Mouse (Mus musculus) midbrain, embryonic 12.5 days (tissue): ENCODE measurements around the gene Spred3. TPM values are rescaled to one million over a fixed set of nuclear protein-coding genes. Genes with fewer than 3 reads are reported as not detected.
"Not testable (repeated sequence)": the region's sequence is repeated elsewhere in the genome, so short reads cannot be mapped to it uniquely, and the experiment has no call there.

Experiments used
- ATAC-seq: fragments of 200-750 bp; cut with Nextera tagmentation; 2 replicates; pipeline ENCODE4 v1.8.0; 2017; ENCODE audit warnings: low read depth, moderate TSS enrichment, moderate library complexity; ENCODE audit not compliant: low FRiP score
- H3K27ac ChIP-seq: fragments of 300-500 bp; sonication (generic); replicated peaks from 2 replicates; pipeline ENCODE4 v1.5.1; 2016; ENCODE audit warnings: mild to moderate bottlenecking
- H3K27me3 ChIP-seq: fragments of 300-500 bp; sonication (generic); 2 replicates; pipeline ENCODE4 v1.6.1; 2016; ENCODE audit warnings: mild to moderate bottlenecking
- H3K36me3 ChIP-seq: fragments of 300-500 bp; sonication (generic); 2 replicates; pipeline ENCODE4 v1.6.1; 2016
- H3K4me1 ChIP-seq: fragments of 300-500 bp; sonication (generic); 2 replicates; pipeline ENCODE4 v1.6.1; 2016
- H3K4me2 ChIP-seq: fragments of 300-500 bp; sonication (generic); replicated peaks from 2 replicates; pipeline ENCODE4 v1.6.1; 2016; ENCODE audit warnings: mild to moderate bottlenecking, moderate library complexity
- H3K4me3 ChIP-seq: fragments of 300-500 bp; sonication (generic); 2 replicates; pipeline ENCODE4 v1.5.1; 2016; ENCODE audit warnings: mild to moderate bottlenecking
- H3K9ac ChIP-seq: fragments of 300-500 bp; sonication (generic); replicated peaks from 2 replicates; pipeline ENCODE4 v1.6.1; 2016; ENCODE audit warnings: mild to moderate bottlenecking, moderate library complexity
- H3K9me3 ChIP-seq: fragments of 300-500 bp; sonication (generic); 2 replicates; pipeline ENCODE4 v1.6.1; 2016; ENCODE audit warnings: mild to moderate bottlenecking
- WGBS: fragments of 180-500 bp; shearing (Covaris S2); methylation state at CpG from one replicate; pipeline ENCODE4 v1.1.7; 2016; 5-methylcytosine and 5-hydroxymethylcytosine counted together
- polyA plus RNA-seq: library from polyadenylated mRNA; unstranded; fragments of >200 nt; fragmentation: Nextera tagmentation; extraction: Ambion mirVana; gene quantifications from 2 replicates; pipeline ENCODE4 v1.2.1, GENCODE M21; 2016

The Spred3 gene
- polyA plus RNA-seq, 1 experiment from 2014 or later = 6.8 TPM

DNA sequence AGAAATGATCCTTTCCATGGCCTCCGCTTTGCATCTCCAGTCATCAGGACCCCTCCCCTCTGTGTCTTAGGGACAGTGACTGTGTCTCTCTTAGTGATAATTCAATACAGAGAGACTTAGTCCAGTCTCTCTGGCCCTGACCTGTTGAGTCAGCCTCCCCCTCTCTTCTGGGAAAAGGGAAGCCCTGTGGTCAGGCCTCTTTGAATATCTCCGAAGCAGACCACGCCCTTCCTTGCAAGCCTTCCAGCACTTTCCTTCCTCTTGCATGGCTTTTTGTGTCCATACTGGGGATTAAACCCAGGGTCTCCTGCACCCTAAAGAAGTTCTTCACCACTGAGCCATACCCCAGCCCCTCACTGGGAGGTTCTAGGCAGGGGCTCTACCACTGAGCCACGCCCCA, 26.2 kb downstream of the Spred3 start:
- Histone ChIP-seq H3K9me3 (no peaks in the 10 kb centered on the region), H3K4me1 (no peaks in the 10 kb centered on the region), H3K4me2 (no peak overlapping the region), H3K4me3 (no peak overlapping the region), H3K27me3 (no peaks in the 10 kb centered on the region), H3K27ac (no peak overlapping the region), H3K36me3 (no peaks in the 10 kb centered on the region), H3K9ac (no peak overlapping the region)
- 90% methylated on average over 4 of the region's 4 CpGs for WGBS
- no peak for ATAC-seq

DNA sequence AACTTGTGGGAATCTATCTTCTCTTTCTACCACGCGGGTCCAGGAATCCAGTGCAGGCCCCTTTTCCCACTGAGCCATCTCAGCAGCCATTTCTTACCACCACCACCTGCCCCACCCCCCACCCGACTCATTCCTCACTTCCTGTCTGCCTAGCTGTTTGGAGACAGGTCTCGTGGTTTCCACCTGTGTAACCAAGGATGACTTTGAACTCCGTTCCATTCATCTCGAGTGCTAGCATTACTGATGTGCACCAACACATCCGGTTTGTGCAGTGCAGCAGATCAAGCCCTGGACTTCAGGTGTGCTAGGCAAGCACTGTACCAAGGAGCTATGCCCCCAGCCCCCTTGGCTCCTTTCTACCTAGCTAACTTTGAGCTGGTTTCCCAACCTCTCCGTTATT, 28.8 kb downstream of the Spred3 start:
- no peaks in the 10 kb centered on the region for H3K4me1 ChIP-seq
- no peak overlapping the region for H3K9ac ChIP-seq
- no peak for ATAC-seq
- H3K36me3 ChIP-seq = no peaks in the 10 kb centered on the region
- WGBS = 90% methylated on average over 8 of the region's 8 CpGs
- no peaks in the 10 kb centered on the region for H3K9me3 ChIP-seq
- peaks cover 11% of the 10 kb centered on the region for H3K27me3 ChIP-seq
- no peak overlapping the region for H3K4me2 ChIP-seq
- H3K27ac ChIP-seq = no peak overlapping the region
- no peak overlapping the region for H3K4me3 ChIP-seq

DNA sequence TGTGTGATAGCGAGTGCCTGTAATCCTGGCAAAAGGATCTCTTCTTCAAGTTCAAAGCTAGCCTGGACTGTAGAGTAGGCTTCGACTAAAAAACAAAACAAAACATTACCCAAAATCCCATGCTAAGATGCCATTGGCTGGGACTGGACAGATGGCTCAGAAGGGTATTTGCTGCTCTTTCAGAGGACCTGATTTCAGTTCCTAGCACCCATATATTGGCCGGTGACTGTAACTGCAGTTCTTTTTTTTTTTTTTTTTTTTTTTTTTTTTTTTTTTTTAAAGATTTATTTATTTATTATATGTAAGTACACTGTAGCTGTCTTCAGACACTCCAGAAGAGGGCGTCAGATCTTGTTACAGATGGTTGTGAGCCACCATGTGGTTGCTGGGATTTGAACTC, 31.0 kb downstream of the Spred3 start:
- not testable (repeated sequence) for H3K4me3 ChIP-seq, H3K27ac ChIP-seq, H3K9me3 ChIP-seq, ATAC-seq, H3K36me3 ChIP-seq, H3K9ac ChIP-seq, H3K4me2 ChIP-seq, H3K4me1 ChIP-seq
- peaks cover 30% of the 10 kb centered on the region for H3K27me3 ChIP-seq
- WGBS = 87% methylated on average over 3 of the region's 4 CpGs

GRCm38 (mm10) chr7:29137429-29137828, 32.8 kb downstream of the Spred3 start:
- no peak for ATAC-seq
- H3K4me2 ChIP-seq = no peak overlapping the region
- WGBS = 44% methylated on average over 16 of the region's 16 CpGs

GRCm38 (mm10) chr7:29134693-29135386, 35.4 kb downstream of the Spred3 start, which contains the start of gene Rasgrp4:
TSS of gene Rasgrp4 (plus strand) at chr7:29134851.
- Histone ChIP-seq H3K27ac (no peak within 1 kb of the TSS), H3K4me3 (peak within 1 kb of the TSS; percentile 30), H3K27me3 (peaks cover 30% of the 10 kb centered on the region), H3K4me2 (peak within 1 kb of the TSS; percentile 57), H3K9me3 (no peaks in the 10 kb centered on the region), H3K4me1 (peaks cover 9% of the 10 kb centered on the region; the same call in 1 of the 2 replicates), H3K36me3 (no peaks in the 10 kb centered on the region), H3K9ac (peak within 1 kb of the TSS; percentile 43)
- ATAC-seq = no peak
- WGBS = 2% methylated on average over 12 of the region's 20 CpGs

More at GRCm38 (mm10) chr7:29137429-29137828, 32.8 kb downstream of the Spred3 start:
- Histone ChIP-seq H3K27me3 (peaks cover 30% of the 10 kb centered on the region), H3K4me1 (peaks cover 9% of the 10 kb centered on the region; the same call in 1 of the 2 replicates), H3K27ac (no peak overlapping the region), H3K9ac (no peak overlapping the region), H3K4me3 (no peak overlapping the region), H3K9me3 (no peaks in the 10 kb centered on the region), H3K36me3 (no peaks in the 10 kb centered on the region)

DNA sequence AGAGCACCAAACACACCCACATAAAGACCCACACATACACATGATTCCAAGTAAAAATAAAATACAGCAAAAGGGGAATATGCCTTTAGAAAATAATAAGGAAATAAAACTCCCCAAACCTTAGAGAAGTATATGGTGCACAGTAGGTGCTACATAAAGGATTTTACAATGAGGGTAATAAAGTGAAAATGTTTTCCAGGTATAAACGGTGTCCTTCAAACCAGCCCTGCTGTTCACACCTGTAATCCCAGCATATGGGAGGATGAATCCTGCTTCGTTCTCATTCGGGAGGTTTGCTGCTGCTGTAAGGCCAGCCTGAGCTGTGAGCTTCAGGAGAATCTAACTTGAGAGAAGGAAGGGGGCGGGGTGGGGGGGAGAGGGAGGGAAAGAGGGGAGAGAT, 36.0 kb downstream of the Spred3 start:
- peak overlapping the region; percentile 57 for H3K4me2 ChIP-seq

DNA sequence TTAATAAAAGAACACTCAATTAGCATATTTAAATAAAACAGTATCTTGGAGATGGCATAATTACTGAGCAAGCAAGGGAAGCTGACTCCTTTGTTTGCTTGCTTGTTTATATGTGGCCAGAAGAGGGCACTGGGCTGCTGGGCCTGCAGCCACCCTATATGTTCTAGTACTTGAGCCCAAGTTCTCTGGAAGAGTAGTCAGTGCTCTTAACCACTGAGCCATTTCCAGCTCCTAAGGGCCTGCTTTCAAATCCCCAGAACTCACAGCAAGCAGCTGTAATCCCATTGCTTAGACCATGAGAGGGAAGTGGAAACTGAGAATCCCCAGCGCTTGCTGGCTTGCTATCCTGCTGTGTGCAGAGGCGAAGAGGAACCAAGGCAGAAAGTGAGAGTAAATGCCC, 41.5 kb downstream of the Spred3 start:
- H3K9ac ChIP-seq = no peak overlapping the region
- peaks cover 19% of the 10 kb centered on the region for H3K27me3 ChIP-seq
- H3K4me2 ChIP-seq = no peak overlapping the region
- ATAC-seq = no peak
- H3K27ac ChIP-seq = no peak overlapping the region
- H3K4me3 ChIP-seq = no peak overlapping the region
- peaks cover 8% of the 10 kb centered on the region; the same call in 1 of the 2 replicates for H3K4me1 ChIP-seq
- WGBS = 35% methylated on average over 2 of the region's 2 CpGs
- H3K9me3 ChIP-seq = no peaks in the 10 kb centered on the region
- no peaks in the 10 kb centered on the region for H3K36me3 ChIP-seq

More for the DNA sequence above, 36.0 kb downstream of the Spred3 start:
- no peak overlapping the region for H3K27ac ChIP-seq
- peak overlapping the region; percentile 30 for H3K4me3 ChIP-seq
- no peaks in the 10 kb centered on the region for H3K9me3 ChIP-seq
- H3K27me3 ChIP-seq = peaks cover 30% of the 10 kb centered on the region
- H3K36me3 ChIP-seq = no peaks in the 10 kb centered on the region
- peaks cover 9% of the 10 kb centered on the region; the same call in 1 of the 2 replicates for H3K4me1 ChIP-seq
- 6% methylated on average over 3 of the region's 4 CpGs for WGBS
- ATAC-seq = no peak
- H3K9ac ChIP-seq = peak overlapping the region; percentile 43

DNA sequence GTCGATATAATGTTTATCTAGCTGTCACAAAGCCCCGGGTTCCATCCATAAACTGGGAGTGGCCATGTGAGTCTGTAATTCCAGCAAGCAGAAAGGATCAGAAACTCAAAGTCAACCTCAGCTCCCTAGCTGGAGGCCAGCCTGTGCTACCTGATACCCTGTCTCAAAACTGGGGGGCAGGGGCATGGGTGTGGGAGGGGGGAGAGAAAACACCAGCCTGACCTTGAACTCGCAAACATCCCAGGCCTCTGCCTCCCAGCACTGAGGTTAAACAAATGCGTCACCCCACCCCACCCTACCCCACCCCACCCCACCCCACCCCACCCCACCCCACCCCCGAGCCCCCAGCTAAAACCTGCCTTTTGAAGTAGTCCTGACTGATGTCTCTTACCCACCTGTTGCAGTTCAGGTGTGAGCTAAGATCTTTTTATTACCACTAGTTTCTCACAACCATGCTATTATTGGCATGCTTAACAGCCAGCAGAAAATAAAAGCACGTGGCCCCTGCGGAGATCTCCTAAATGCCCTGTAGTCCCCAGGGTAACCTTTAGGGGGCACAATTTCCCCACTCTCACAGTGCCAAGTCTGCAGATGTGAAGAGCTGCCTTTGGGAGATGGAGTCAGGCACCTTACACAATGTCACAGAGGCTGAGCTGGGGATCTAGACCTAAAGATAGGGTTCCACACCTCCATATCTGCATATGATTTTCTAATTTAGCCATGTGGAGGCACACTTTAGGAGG, 43.9 kb downstream of the Spred3 start:
- no peak overlapping the region for H3K4me2 ChIP-seq
- H3K36me3 ChIP-seq = no peaks in the 10 kb centered on the region
- no peak for ATAC-seq
- H3K27ac ChIP-seq = no peak overlapping the region
- H3K4me3 ChIP-seq = no peak overlapping the region
- H3K27me3 ChIP-seq = peaks cover 22% of the 10 kb centered on the region
- WGBS = 36% methylated on average over 7 of the region's 7 CpGs
- H3K9me3 ChIP-seq = no peaks in the 10 kb centered on the region
- peaks cover 8% of the 10 kb centered on the region; the same call in 1 of the 2 replicates for H3K4me1 ChIP-seq
- H3K9ac ChIP-seq = no peak overlapping the region

GRCm38 (mm10) chr7:29124970-29125369, 45.2 kb downstream of the Spred3 start, which contains the start of gene Ryr1:
TSS of gene Ryr1 (minus strand) at chr7:29125179.
- Histone ChIP-seq H3K27ac (no peak within 1 kb of the TSS), H3K4me1 (peaks cover 8% of the 10 kb centered on the region; the same call in 1 of the 2 replicates), H3K9ac (peak within 1 kb of the TSS; percentile 59), H3K4me2 (peak within 1 kb of the TSS; percentile 66), H3K36me3 (no peaks in the 10 kb centered on the region), H3K4me3 (peak within 1 kb of the TSS; percentile 39), H3K27me3 (peaks cover 22% of the 10 kb centered on the region), H3K9me3 (no peaks in the 10 kb centered on the region)
- WGBS = 3% methylated on average over 16 of the region's 16 CpGs
- peak; percentile 69; the same call in 1 of the 2 replicates for ATAC-seq

GRCm38 (mm10) chr7:29123531-29124358, 46.5 kb downstream of the Spred3 start:
- Histone ChIP-seq H3K27ac (no peak overlapping the region), H3K27me3 (peaks cover 22% of the 10 kb centered on the region), H3K4me2 (no peak overlapping the region), H3K36me3 (no peaks in the 10 kb centered on the region), H3K9me3 (no peaks in the 10 kb centered on the region), H3K9ac (no peak overlapping the region), H3K4me3 (no peak overlapping the region), H3K4me1 (peaks cover 8% of the 10 kb centered on the region; the same call in 1 of the 2 replicates)
- WGBS = 65% methylated on average over 5 of the region's 5 CpGs
- ATAC-seq = no peak

- Histone ChIP-seq H3K27me3 (peaks cover 25% of the 10 kb centered on the region), H3K9me3 (no peaks in the 10 kb centered on the region), H3K4me3 (no peak overlapping the region), H3K4me1 (peaks cover 8% of the 10 kb centered on the region; the same call in 1 of the 2 replicates), H3K9ac (no peak overlapping the region), H3K36me3 (no peaks in the 10 kb centered on the region), H3K4me2 (no peak overlapping the region), H3K27ac (no peak overlapping the region)
- ATAC-seq = no peak
- 95% methylated on average over 9 of the region's 9 CpGs for WGBS
Measured at GRCm38 (mm10) chr7:29122821-29123220, 47.4 kb downstream of the Spred3 start.
